Mouse (Mus musculus): ENCODE results near the gene Ubl3. TPM values are rescaled to one million over a fixed set of nuclear protein-coding genes. Genes with fewer than 3 reads are reported as not detected.

Ubl3 gene
- total and polyA plus RNA-seq, 2 experiments from 2014 or later: 79.3 to 122 TPM

DNA sequence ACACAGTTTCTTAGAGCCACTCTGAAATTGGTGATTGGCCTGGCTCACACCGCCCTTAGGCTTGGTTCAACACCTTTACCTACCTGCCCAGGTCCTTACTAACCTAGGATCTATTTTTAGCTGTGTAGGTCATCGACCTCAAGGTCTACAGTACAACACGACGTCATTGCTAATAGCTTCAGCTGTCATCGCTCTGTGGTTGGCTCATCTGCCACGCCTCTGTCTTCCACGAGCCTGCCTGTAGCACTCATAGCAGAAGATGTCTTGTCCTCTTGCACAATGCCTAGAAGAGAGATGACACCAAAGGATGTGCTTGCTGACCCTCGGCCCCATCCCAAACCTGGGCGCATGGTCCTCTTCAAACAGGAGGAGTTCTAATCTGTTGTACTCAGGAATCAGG is 24.7 kb upstream of the Ubl3 start:
- WGBS: 92% methylated on average over 9 of the region's 9 CpGs

DNA sequence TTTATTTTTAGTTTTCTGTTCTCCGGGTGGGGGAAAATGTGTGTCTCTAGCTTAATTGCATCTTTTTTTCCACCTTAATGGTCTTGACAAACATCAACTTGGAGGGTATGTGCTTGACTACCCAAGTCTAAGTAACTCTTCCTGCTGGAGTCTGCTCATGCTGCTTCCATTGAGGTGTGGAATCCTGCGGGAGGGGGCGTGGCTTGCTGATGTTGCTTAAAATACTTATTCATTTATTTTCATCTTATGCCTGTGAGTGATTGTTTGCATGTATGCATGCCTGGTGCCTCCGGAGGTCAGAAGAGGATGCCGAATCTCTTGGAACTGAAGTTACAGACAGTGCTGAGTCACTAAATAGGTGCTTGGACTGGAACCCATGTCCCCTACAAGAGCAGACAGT is 22.6 kb upstream of the Ubl3 start:
- Histone ChIP-seq H3K36me3 (ENCODE audit: insufficient read depth) (no peaks in the 10 kb centered on the region), H3K4me3 (ENCODE audit: low read depth, low read length) (no peak overlapping the region), H3K27me3 (ENCODE audit: insufficient read depth, low read length) (no peaks in the 10 kb centered on the region), H3K27ac (ENCODE audit: low read depth, low read length) (no peak overlapping the region), H3K9ac (no peak overlapping the region), H3K4me2 (ENCODE audit: low read depth) (no peak overlapping the region), H3K4me1 (ENCODE audit: insufficient read depth) (no peaks in the 10 kb centered on the region), H3K9me3 (ENCODE audit: low read length) (no peaks in the 10 kb centered on the region)
- WGBS: 68% methylated on average over 5 of the region's 5 CpGs
- ATAC-seq (no peak), DNase-seq (no peak)
- no peak for TF ChIP-seq CTCF (IDR thresholded peaks at IDR 0.05; ENCODE audit: low read depth)

More for the DNA sequence above, 24.7 kb upstream of the Ubl3 start:
- no peak overlapping the region for H3K27ac ChIP-seq (ENCODE audit: low read depth, low read length)
- no peak for ATAC-seq
- H3K9me3 ChIP-seq (ENCODE audit: low read length): no peaks in the 10 kb centered on the region
- DNase-seq: no peak
- no peaks in the 10 kb centered on the region for H3K27me3 ChIP-seq (ENCODE audit: insufficient read depth, low read length)
- no peak for TF ChIP-seq CTCF (IDR thresholded peaks at IDR 0.05; ENCODE audit: low read depth)
- H3K9ac ChIP-seq: no peak overlapping the region
- H3K4me2 ChIP-seq (ENCODE audit: low read depth): no peak overlapping the region
- H3K36me3 ChIP-seq (ENCODE audit: insufficient read depth): no peaks in the 10 kb centered on the region
- H3K4me1 ChIP-seq (ENCODE audit: insufficient read depth): no peaks in the 10 kb centered on the region
- no peak overlapping the region for H3K4me3 ChIP-seq (ENCODE audit: low read depth, low read length)

DNA sequence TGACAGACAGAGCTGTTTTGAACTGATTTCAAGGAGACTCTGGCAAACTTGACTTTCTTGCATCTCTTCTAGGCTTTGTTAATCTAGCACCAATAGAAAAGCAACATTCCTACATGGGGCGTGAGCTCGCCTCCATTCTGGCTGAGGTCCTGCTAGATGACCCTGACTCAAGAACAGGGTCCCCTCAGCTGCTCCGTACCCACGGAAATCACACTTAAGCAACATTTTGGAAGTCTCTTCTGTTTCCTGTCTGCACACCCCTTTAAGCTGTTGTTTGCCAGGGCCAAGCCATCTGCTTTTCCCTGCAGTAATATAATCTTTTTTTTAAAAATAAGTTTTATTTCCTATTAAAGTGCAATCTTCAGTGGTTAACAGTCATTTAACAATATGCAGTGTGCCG is 20.1 kb upstream of the Ubl3 start:
- no peak overlapping the region for H3K9ac ChIP-seq
- no peak overlapping the region for H3K4me3 ChIP-seq (ENCODE audit: low read depth, low read length)
- H3K36me3 ChIP-seq (ENCODE audit: insufficient read depth): no peaks in the 10 kb centered on the region
- WGBS: 74% methylated on average over 5 of the region's 5 CpGs
- no peak overlapping the region for H3K27ac ChIP-seq (ENCODE audit: low read depth, low read length)
- H3K4me2 ChIP-seq (ENCODE audit: low read depth): no peak overlapping the region
- ATAC-seq (0 out of 2 replicates have a peak, but pooled peaks have one; percentile 29), DNase-seq (no peak)
- no peak for TF ChIP-seq CTCF (IDR thresholded peaks at IDR 0.05; ENCODE audit: low read depth)
- no peaks in the 10 kb centered on the region for H3K27me3 ChIP-seq (ENCODE audit: insufficient read depth, low read length)
- no peaks in the 10 kb centered on the region for H3K4me1 ChIP-seq (ENCODE audit: insufficient read depth)
- H3K9me3 ChIP-seq (ENCODE audit: low read length): no peaks in the 10 kb centered on the region

DNA sequence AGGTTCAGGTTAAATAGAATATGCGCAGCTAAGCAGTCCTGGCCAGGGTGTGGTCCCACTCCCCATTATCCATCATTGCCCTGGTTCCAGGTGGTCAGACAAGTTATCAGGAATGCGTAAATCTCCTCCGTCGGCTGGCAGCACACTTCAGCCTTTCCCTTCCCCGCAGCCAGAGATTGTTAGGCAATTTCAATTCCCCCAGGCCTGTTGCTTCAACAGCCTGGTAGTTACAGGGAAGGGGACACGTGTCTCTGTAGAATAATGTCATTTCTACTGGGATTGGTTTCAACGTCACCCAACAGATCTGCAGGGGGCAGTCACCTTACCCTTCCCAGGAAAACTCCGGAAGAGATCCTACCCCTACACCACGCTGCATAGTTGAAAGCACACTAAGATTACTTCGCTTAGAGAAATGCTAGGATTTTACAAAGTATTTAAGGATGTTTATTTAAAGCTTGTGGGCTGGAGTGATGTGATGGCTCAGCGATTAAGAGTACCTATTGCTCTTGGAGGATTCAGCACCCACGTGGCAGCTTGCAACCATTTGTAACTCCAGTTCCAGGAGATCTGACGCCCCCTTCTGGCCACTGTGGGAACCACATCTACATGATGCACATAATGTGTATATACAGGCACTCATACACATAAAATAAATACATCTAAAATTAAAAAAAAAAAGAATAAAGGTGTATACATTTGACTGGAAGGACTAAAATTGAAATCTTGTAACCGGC is 18.1 kb upstream of the Ubl3 start:
- H3K9me3 ChIP-seq (ENCODE audit: low read length): no peaks in the 10 kb centered on the region
- DNase-seq: no peak
- H3K27ac ChIP-seq (ENCODE audit: low read depth, low read length): no peak overlapping the region
- H3K9ac ChIP-seq: no peak overlapping the region
- no peak overlapping the region for H3K4me2 ChIP-seq (ENCODE audit: low read depth)
- 92% methylated on average over 14 of the region's 14 CpGs for WGBS
- H3K36me3 ChIP-seq (ENCODE audit: insufficient read depth): no peaks in the 10 kb centered on the region
- no peak for TF ChIP-seq CTCF (IDR thresholded peaks at IDR 0.05; ENCODE audit: low read depth)
- H3K4me3 ChIP-seq (ENCODE audit: low read depth, low read length): no peak overlapping the region
- no peaks in the 10 kb centered on the region for H3K27me3 ChIP-seq (ENCODE audit: insufficient read depth, low read length)
- no peak for ATAC-seq
- no peaks in the 10 kb centered on the region for H3K4me1 ChIP-seq (ENCODE audit: insufficient read depth)

DNA sequence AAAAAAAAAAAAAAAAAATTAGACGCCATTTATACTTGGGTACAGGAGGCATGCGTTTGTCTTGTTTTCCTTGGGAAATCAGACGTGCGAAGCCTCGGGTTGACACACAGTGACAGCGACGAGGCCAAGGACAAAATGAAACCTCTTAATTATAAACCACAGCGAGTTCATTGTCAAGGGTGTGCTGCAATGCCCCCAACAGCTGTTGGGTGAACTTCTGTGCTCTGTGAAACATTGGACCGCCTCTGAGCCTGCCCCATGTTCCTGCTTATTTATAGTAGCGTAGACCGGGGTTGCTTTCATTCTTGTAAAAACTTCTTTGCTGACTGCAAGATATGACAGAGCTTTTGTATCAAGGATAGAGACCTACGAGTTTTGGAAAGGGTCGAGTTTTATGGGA is 16.9 kb upstream of the Ubl3 start:
- Histone ChIP-seq H3K4me1 (ENCODE audit: insufficient read depth) (no peaks in the 10 kb centered on the region), H3K27ac (ENCODE audit: low read depth, low read length) (no peak overlapping the region), H3K4me3 (ENCODE audit: low read depth, low read length) (no peak overlapping the region), H3K27me3 (ENCODE audit: insufficient read depth, low read length) (no peaks in the 10 kb centered on the region), H3K9ac (no peak overlapping the region), H3K4me2 (ENCODE audit: low read depth) (no peak overlapping the region), H3K36me3 (ENCODE audit: insufficient read depth) (no peaks in the 10 kb centered on the region), H3K9me3 (ENCODE audit: low read length) (no peaks in the 10 kb centered on the region)
- DNase-seq: no peak
- no peak for TF ChIP-seq CTCF (IDR thresholded peaks at IDR 0.05; ENCODE audit: low read depth)
- 72% methylated on average over 13 of the region's 13 CpGs for WGBS
- no peak for ATAC-seq

DNA sequence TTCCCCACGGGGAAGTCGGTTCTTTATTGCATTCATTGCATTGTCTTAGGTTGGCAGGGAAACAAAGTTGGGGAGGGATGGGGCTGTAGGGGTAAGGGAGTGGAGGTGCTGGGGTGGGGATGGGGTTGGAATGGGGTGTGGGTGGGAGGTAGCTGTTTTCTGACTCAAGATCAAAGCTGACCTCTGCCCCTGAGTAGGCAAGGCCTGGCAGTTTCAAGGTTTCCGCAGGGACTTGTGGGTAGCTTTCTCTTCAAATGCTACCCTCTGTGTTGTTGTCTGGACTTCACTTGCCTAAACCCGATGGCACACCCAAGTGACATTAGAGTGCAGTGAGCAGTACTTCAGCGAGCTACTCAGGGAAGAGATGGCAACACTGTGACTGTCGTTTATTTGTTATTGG is 13.0 kb upstream of the Ubl3 start:
- no peaks in the 10 kb centered on the region for H3K36me3 ChIP-seq (ENCODE audit: insufficient read depth)
- no peak for TF ChIP-seq CTCF (IDR thresholded peaks at IDR 0.05; ENCODE audit: low read depth)
- no peaks in the 10 kb centered on the region for H3K27me3 ChIP-seq (ENCODE audit: insufficient read depth, low read length)
- H3K4me2 ChIP-seq (ENCODE audit: low read depth): no peak overlapping the region
- H3K9me3 ChIP-seq (ENCODE audit: low read length): no peaks in the 10 kb centered on the region
- H3K27ac ChIP-seq (ENCODE audit: low read depth, low read length): no peak overlapping the region
- no peaks in the 10 kb centered on the region for H3K4me1 ChIP-seq (ENCODE audit: insufficient read depth)
- WGBS: 44% methylated on average over 6 of the region's 6 CpGs
- ATAC-seq (no peak), DNase-seq (no peak)
- H3K4me3 ChIP-seq (ENCODE audit: low read depth, low read length): no peak overlapping the region
- no peak overlapping the region for H3K9ac ChIP-seq

DNA sequence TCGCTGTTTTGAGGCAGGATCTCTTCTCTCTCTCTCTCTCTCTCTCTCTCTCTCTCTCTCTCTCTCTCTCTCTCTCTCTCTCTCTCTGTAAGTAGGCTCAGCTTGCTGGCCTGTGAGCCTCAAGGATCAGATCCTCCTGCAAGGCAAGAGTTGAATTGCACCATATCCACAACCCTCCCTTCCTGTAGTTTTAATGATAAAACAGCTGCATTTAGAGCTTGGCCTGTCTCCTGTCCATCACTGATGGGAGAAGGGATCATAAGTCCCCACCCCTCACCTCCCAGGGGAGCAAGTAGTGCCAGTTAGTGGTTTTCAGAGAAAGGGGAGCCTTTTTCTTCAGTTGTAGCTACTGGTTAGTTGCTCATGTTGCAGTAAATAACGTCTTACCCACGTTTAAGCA is 11.5 kb upstream of the Ubl3 start:
- ATAC-seq: no peak
- Histone ChIP-seq H3K36me3 (ENCODE audit: insufficient read depth) (no peaks in the 10 kb centered on the region), H3K27me3 (ENCODE audit: insufficient read depth, low read length) (no peaks in the 10 kb centered on the region), H3K4me2 (ENCODE audit: low read depth) (no peak overlapping the region), H3K9ac (no peak overlapping the region), H3K27ac (ENCODE audit: low read depth, low read length) (no peak overlapping the region), H3K9me3 (ENCODE audit: low read length) (no peaks in the 10 kb centered on the region), H3K4me3 (ENCODE audit: low read depth, low read length) (no peak overlapping the region), H3K4me1 (ENCODE audit: insufficient read depth) (no peaks in the 10 kb centered on the region)
- no peak for TF ChIP-seq CTCF (IDR thresholded peaks at IDR 0.05; ENCODE audit: low read depth)
- 87% methylated on average over 3 of the region's 3 CpGs for WGBS
- DNase-seq: no peak

Measured in forebrain, postnatal 0 days (tissue).